18 mouse cellular contexts compared by ENCODE assay signal in the genomic region with DNA sequence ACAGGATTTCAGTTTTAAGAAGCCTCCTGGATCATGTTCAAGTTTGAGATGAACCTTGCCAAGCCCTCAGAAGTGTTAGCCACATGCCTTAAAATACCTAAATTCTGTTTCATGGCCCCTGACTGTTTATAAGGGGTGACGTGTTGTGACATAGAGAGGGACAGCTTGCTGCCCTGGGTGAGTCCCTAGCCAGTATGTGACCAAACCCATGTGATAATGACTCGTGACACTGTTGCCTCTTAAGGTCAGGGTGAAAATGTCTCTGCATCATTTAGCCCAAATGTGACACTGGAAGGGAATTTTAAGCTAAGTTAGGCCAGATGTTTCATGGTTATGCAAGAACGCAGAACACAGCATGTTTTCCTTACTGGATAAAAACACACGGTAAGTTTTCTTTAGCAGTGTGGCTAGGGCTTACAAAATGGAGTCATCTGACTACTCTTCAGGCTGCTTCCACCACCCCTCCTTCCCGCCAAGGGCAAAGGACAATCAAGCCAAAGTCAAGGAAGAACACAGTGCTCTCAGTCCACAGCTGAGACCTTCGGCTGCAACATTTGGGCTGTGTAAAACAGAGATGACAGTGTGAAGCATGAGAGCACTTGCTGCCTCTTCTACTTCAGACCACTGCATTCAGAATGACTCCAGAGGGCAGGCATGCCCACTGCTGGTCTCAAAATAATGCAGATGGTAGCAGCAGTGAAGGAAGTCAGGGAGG. TPM values are rescaled to one million over a fixed set of nuclear protein-coding genes. Genes with fewer than 3 reads are reported as not detected.
DNase-seq lines count a peak whose midpoint lies in the region; ATAC-seq lines count a peak whose summit lies in the region.
"Had no signal": no experiment of that assay in that cellular context is flagged by ENCODE, and none has a peak within 500 bp of the region (broad histone marks: within the 10 kb centered on the region; RNA-seq: fewer than 3 reads in every experiment).

No protein-coding gene starts in this region.

- H3K4me3 ChIP-seq in embryonic facial prominence, embryonic 11.5 days (ENCODE audit: low read depth, low read length): no peak overlapping the region
- H3K4me3 ChIP-seq in embryonic facial prominence, embryonic 10.5 days: no peak overlapping the region
- H3K4me3 ChIP-seq: heart, embryonic 13.5 days; megakaryocyte, embryonic 14.5 days; stomach, embryonic 15.5 days had no signal

- ATAC-seq in embryonic facial prominence, embryonic 11.5 days (replicated peaks; ENCODE audit: insufficient number of reproducible peaks, low FRiP score, low TSS enrichment, low read depth): no peak
- ATAC-seq: activated CD4-positive, CD25-positive, alpha-beta regulatory T cell, adult 4 months; hindbrain, postnatal 0 days had no signal

- 48% methylated on average over 6 of the region's 6 CpGs for WGBS in embryonic facial prominence, embryonic 11.5 days
- 55% methylated on average over 6 of the region's 6 CpGs for WGBS in embryonic facial prominence, embryonic 10.5 days

- no peaks in the 10 kb centered on the region for H3K27me3 ChIP-seq in embryonic facial prominence, embryonic 11.5 days (ENCODE audit: control insufficient read depth, insufficient read depth, low read length)
- no peaks in the 10 kb centered on the region for H3K27me3 ChIP-seq in embryonic facial prominence, embryonic 10.5 days (replicated peaks; ENCODE audit: low read depth, poor library complexity, severe bottlenecking)
- H3K27me3 ChIP-seq: stomach, embryonic 15.5 days had no signal

- no peaks in the 10 kb centered on the region for H3K36me3 ChIP-seq in embryonic facial prominence, embryonic 11.5 days (replicated peaks; ENCODE audit: control insufficient read depth, insufficient read depth, low read depth, low read length)
- no peaks in the 10 kb centered on the region for H3K36me3 ChIP-seq in embryonic facial prominence, embryonic 10.5 days (replicated peaks)
- H3K36me3 ChIP-seq: G1E; heart, embryonic 13.5 days; stomach, embryonic 15.5 days had no signal

- no peak overlapping the region for H3K27ac ChIP-seq in embryonic facial prominence, embryonic 11.5 days (replicated peaks; ENCODE audit: low read depth, low read length)
- no peak overlapping the region for H3K27ac ChIP-seq in embryonic facial prominence, embryonic 10.5 days (replicated peaks)
- H3K27ac ChIP-seq: heart, embryonic 13.5 days; hindbrain, postnatal 0 days; liver, embryonic 14.5 days; stomach, embryonic 15.5 days had no signal

- no peak overlapping the region for H3K4me2 ChIP-seq in embryonic facial prominence, embryonic 11.5 days (ENCODE audit: low read depth, low read length)
- H3K4me2 ChIP-seq: heart, embryonic 13.5 days; stomach, embryonic 15.5 days had no signal

- no peaks in the 10 kb centered on the region for H3K4me1 ChIP-seq in embryonic facial prominence, embryonic 11.5 days (ENCODE audit: control insufficient read depth, insufficient read depth, low read length)
- peaks cover 7% of the 10 kb centered on the region for H3K4me1 ChIP-seq in embryonic facial prominence, embryonic 10.5 days
- H3K4me1 ChIP-seq: heart, embryonic 13.5 days; megakaryocyte, embryonic 14.5 days; stomach, embryonic 15.5 days had no signal

- DNase-seq in embryonic facial prominence, embryonic 11.5 days (ENCODE audit: low spot score): peak; percentile 13
- DNase-seq in embryonic facial prominence, embryonic 10.5 days (ENCODE audit: low spot score): no peak
- peak; percentile 53 for DNase-seq in kidney, postnatal 10 days
- no peak for DNase-seq in kidney, adult 18-20 months
- peak; percentile 54 for DNase-seq in brain, adult 2 months (ENCODE audit: low read depth, low spot score)
- DNase-seq in kidney, postnatal 36 days: peak; percentile 46 to 54
- no peak for DNase-seq in T-cell, adult 2 months (ENCODE audit: low spot score)
- DNase-seq in liver: no peak
- DNase-seq: cerebellum, postnatal 14 days; right cerebral cortex, postnatal 25 days; thymus, postnatal 4 days had no signal

- H3K9me3 ChIP-seq in embryonic facial prominence, embryonic 11.5 days (replicated peaks; ENCODE audit: control insufficient read depth, low read length): no peaks in the 10 kb centered on the region
- no peaks in the 10 kb centered on the region for H3K9me3 ChIP-seq in embryonic facial prominence, embryonic 10.5 days
- H3K9me3 ChIP-seq: G1E; heart, embryonic 13.5 days; stomach, embryonic 15.5 days had no signal

- H3K9ac ChIP-seq in embryonic facial prominence, embryonic 11.5 days (replicated peaks; ENCODE audit: low read length): no peak overlapping the region
- H3K9ac ChIP-seq: heart, embryonic 13.5 days; liver, embryonic 14.5 days; stomach, embryonic 15.5 days had no signal

RNA-seq across cellular contexts. Expression of a gene that starts 8.5 kb away (rescaled TPM):
- 36.1 and 38.7 TPM in 2 replicates for polyA plus RNA-seq in embryonic facial prominence, embryonic 11.5 days (2014; fragmentation: Nextera tagmentation; extraction: Ambion mirVana)
- 25.9 and 27.1 TPM in 2 replicates for polyA plus RNA-seq in embryonic facial prominence, embryonic 10.5 days (2016; fragmentation: Nextera tagmentation; extraction: Ambion mirVana)

RNA-seq across cellular contexts. Expression of a gene that starts 16.4 kb away (rescaled TPM):
- 1.5 and 2.3 TPM in 2 replicates for polyA plus RNA-seq in embryonic facial prominence, embryonic 11.5 days (2014; fragmentation: Nextera tagmentation; extraction: Ambion mirVana)
- 0.72 TPM in 2 replicates for polyA plus RNA-seq in embryonic facial prominence, embryonic 10.5 days (2016; fragmentation: Nextera tagmentation; extraction: Ambion mirVana)
- polyA plus RNA-seq: activated CD4-positive, CD25-positive, alpha-beta regulatory T cell, adult 4 months; G1E had no signal

Comparison
In these comparisons a context has a peak if more than half of its experiments do, and no peak if none do; other contexts are left out.
1. DNase-seq: peak in embryonic facial prominence, embryonic 11.5 days (single experiment), kidney, postnatal 10 days (single experiment), brain, adult 2 months (single experiment) and kidney, postnatal 36 days (2 of 2); none in embryonic facial prominence, embryonic 10.5 days (single experiment), kidney, adult 18-20 months (single experiment), T-cell, adult 2 months (single experiment) and liver (single experiment).